Mouse (Mus musculus) embryo, embryonic 11 days (tissue): ENCODE data around the gene Dhtkd1.
"Not testable (repeated sequence)": the region's sequence is repeated elsewhere in the genome, so short reads cannot be mapped to it uniquely, and the experiment has no call there.

Experiments
- DNase-seq: peaks from one replicate; pipeline ENCODE4 v3.0.0-alpha.2; 2015

The Dhtkd1 gene

DNA sequence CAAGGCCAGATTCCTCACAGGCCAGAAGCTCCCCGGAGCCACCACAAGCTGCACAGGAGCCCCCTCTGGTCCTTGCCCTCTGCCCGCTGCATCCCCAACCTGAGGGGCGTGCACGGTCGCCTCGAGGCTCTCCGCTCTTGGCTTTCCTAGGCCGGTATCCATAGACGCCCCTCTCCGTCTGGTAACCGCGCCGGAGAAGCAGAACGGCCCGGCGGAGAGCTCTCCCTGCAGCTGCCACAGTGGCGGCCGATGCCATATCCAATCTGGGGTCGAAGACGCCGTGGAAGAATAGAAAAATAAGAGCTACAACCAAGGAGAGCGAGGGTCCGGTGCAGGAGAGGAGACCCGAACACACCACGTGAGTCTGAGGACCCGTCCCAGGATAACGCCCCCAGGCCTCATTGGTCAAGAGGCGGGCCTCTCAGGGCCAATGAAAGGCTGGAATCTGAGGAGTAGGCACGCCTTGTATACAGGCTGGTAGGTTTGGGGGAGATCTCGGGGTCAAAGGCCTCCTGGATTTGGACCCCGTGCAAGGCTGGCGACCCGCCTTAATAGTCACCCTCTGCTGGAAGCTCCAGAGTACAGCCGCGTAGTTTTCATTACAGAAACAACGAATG, at the start of gene Dhtkd1:
Gene Dhtkd1, minus strand, starts transcription at position 377 of the 617 bp plus-strand sequence.
- peak; percentile 90 for DNase-seq

DNA sequence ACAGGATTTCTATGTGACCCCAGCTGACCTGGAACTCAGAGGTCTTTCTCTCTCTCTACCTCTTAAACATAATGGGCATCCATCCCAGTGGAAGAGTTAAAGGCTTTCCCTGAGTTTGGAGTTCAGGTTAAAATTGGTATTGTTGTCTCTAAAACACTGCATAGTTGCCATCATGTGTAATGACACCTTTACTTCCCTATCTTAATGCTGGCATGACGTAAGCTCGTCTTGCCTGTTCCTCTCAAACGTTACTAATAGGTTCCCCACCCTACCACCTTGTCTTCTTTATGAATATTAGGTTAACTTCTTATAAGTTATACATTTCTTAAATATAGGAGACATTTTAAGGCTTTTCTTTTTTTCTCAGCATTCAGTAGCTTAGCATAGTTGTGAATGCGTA, 34.9 kb upstream of the Dhtkd1 start:
- DNase-seq = no peak

DNA sequence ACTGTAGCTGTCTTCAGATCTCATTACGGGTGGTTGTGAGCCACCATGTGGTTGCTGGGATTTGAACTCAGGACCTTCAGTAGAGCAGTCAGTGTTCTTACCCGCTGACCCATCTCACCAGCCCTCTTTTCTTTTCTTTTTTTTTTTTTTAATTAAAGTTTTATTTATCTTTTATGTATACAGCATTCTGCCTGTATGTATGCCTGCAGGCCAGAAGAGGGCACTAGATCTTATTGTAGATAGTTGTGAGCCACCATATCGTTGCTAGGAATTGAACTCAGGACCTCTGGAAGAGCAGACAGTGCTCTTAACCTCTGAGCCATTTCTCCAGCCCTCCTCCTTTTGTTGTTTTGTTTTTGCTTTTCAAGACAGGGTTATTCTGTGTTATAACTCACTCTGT, 28.0 kb upstream of the Dhtkd1 start:
- not testable (repeated sequence) for DNase-seq

DNA sequence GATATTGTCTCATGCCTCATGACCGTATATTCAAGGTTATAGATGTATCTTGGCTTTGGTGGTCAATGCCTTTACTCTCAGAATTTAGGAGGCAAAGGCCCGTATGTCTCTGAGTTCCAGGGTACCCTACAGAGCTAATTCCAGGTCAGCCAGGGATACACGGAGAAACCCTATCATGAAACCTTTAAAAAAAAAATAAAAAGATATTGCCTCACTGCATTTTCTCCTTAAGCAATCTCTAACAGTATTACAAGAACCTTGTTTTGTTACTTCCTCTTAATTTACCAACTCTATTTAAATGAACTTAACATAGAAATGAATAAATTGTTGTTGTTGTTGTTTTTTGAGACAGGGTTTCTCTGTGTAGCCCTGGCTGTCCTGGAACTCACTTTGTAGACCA, 23.4 kb upstream of the Dhtkd1 start:
- DNase-seq = no peak

DNA sequence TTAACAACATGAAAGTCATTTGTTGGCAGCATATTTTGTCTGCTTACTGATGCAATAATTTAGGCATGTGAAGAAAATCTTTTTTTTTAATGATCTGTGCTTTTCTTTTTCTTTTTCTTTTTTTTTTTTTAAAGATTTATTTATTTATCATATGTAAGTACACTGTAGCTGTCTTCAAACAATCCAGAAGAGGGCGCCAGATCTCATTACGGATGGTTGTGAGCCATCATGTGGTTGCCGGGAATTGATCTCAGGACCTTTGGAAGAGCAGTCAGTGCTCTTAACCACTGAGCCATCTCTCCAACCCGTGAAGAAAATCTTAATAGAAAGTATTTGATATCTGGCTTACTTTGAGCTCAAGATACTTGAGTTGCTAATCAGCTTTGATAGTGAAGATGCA, 21.1 kb upstream of the Dhtkd1 start:
- DNase-seq = not testable (repeated sequence)

DNA sequence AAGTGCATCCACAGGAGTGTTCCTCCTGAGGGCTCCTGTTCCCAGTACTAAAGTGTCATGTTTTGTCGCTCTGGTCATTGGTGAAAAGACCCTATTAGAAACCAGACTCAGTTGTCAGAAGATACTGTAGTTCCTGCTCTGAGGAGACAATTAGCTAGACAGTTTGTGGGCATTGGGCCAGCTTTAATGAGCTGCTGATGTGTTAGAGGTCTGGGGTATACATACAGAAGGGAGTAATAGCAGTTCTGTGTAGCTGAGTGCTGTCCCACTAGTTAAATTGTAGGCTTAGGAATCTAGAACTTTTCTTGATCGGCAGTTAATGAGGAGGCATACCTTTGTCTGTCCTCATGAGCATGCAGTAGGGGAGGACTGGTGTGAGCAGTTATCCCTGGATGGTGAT, 19.7 kb upstream of the Dhtkd1 start:
- no peak for DNase-seq

- no peak for DNase-seq
Observed at GRCm38 (mm10) chr2:5957705-5958104, 15.1 kb upstream of the Dhtkd1 start.

- no peak for DNase-seq
Observed at GRCm38 (mm10) chr2:5951621-5952211, 9.1 kb upstream of the Dhtkd1 start.

- DNase-seq = peak; percentile 97
Observed at GRCm38 (mm10) chr2:5950766-5951595, 8.4 kb upstream of the Dhtkd1 start, which contains the start of gene Upf2. Upf2 (plus strand) TSS chr2:5951469.

GRCm38 (mm10) chr2:5950305-5950704, 7.7 kb upstream of the Dhtkd1 start:
- peak; percentile 15 for DNase-seq

DNA sequence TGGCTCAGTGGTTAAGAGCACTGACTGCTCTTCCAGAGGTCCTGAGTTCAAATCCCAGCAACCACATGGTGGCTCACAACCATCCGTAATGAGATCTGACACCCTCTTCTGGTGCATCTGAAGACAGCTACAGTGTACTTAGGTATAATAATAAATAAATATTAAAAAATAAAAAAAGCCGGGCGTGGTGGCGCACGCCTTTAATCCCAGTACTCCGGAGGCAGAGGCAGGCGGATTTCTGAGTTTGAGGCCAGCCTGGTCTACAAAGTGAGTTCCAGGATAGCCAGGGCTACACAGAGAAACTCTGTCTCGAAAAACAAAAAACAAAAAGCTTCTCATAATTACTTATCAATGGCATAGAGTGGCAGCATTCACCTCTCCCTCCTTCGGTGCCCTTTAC, 7.2 kb upstream of the Dhtkd1 start:
- DNase-seq = not testable (repeated sequence)

- no peak for DNase-seq
Observed at GRCm38 (mm10) chr2:5948964-5949363, 6.4 kb upstream of the Dhtkd1 start.

GRCm38 (mm10) chr2:5946876-5947275, 4.3 kb upstream of the Dhtkd1 start:
- no peak for DNase-seq

GRCm38 (mm10) chr2:5945629-5946028, 3.0 kb upstream of the Dhtkd1 start:
- no peak for DNase-seq

DNA sequence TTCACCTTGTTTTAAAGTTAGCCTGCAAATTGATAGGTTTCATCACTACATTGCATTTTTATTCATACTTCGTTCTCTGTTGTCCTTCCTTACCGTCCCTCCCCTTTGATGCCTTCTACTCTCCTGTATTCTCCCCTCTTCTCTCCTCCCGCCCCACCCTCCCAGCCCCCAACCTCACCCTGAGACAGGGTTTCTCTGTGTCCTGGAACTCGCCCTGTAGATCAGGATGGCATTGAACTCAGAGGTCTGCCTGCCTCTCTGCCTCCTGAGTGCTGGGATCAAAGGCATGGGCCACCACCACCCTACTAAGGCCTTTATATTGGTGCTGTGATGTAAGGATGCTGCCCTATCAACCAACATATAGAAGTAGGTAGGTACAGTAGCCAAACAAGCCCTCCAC, 479 bp upstream of the Dhtkd1 start:
- DNase-seq = no peak

DNA sequence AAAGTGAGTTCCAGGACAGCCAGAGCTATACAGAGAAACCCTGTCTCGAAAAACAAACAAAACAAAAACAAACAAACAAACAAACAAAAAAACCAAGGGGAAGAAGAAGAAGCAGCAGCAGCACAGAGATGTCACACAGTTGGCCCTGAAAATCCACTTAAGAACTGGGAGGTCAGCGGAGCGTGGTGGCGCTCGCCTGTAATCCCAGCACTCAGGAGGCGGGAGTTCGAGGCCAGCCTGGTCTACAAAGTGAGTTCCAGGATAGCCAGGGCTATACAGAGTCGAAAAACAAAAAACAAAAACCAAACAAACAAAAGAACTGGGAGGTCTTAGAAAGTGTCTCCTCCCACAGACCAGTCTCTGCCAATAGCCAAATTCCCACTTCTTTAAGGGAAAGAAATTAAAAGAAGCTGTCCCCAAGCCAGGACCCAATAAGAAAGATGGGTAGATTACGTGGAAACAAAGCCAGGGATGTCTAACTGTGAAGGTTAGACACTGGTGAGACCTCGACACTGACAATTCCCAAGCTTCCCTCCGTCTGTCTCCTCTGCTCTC, 654 bp downstream of the Dhtkd1 start:
- DNase-seq = peak; percentile 7

DNA sequence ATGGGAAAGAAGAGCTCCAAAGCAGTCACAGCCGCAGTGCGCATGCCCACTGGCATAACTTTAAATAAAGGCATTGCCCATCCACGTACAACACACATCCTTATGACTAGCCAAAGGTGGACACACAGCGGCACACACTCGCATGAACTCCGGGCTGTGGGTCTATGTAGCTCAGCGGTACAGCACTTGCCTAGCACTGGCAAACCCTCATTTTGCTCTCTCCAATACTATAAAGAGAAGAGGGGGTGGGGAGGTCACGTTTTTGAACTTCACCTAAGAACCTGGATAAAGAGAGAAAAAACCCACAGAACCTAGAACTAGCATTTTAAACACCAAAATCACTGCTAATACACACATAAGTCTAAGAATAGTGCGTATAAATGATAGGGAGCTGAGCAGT, 1.7 kb downstream of the Dhtkd1 start:
- no peak for DNase-seq

DNA sequence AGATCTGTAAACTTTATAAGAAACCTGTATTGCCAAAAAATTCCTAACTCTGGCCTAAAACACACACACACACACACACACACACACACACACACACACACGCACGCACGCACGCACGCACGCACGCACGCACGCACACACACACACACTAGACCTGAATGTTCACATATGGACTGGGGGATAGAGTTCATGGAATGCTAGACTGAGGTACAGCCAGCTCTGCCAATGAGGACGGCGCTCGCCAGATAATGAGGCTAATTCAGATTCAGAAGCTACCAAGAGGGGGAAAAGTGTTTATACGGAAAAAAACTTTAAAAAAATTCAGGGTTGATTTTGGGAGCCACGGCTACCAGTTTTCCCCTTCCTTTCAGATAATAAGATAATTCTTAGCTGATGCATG, 2.7 kb downstream of the Dhtkd1 start:
- DNase-seq = no peak

DNA sequence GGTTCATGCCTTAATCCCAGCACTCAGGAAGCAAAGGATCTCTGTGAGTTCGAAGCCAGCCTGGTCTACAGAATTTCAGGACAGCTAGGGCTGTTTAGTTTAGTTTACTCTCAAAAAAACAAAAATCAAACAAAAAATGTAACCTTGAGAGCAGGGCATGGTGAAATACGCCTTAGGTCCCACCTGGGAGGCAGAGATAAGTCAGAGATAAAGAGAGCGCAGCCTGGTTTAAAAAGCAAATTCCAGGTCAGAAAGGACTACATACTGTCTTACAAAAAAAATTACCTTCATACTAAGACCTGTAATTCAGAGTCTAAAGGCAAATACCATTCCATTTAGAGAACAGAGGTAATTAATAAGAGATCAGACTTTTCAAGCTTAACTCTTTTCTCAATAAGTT, 3.3 kb downstream of the Dhtkd1 start:
- DNase-seq = no peak

GRCm38 (mm10) chr2:5936550-5936949, 6.0 kb downstream of the Dhtkd1 start:
- no peak for DNase-seq

DNA sequence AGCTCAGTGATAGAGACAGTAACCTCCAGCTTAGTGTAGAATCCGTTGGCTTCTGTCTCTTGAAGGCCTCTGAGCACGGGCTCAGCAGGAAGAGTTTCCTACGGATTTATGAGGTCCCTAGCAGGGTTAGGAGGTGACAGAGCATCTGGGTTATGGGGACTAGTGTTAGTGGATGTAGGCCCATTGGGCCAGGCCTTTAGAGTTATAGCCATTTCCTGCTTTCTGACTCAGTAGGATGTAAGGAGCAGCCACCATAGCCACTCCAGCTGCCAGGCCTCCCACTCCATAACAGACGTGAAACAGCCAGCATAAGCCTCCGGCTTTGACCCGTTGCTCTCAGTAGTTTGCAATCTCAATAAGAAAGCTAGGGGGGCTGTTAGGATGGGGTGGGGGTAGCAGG, 6.5 kb downstream of the Dhtkd1 start:
- DNase-seq = no peak

- no peak for DNase-seq
Observed at GRCm38 (mm10) chr2:5934936-5935335, 7.7 kb downstream of the Dhtkd1 start.

- no peak for DNase-seq
Observed at GRCm38 (mm10) chr2:5931938-5932337, 10.7 kb downstream of the Dhtkd1 start.
